8 mouse cellular contexts compared by ENCODE assay signal in the genomic region with DNA sequence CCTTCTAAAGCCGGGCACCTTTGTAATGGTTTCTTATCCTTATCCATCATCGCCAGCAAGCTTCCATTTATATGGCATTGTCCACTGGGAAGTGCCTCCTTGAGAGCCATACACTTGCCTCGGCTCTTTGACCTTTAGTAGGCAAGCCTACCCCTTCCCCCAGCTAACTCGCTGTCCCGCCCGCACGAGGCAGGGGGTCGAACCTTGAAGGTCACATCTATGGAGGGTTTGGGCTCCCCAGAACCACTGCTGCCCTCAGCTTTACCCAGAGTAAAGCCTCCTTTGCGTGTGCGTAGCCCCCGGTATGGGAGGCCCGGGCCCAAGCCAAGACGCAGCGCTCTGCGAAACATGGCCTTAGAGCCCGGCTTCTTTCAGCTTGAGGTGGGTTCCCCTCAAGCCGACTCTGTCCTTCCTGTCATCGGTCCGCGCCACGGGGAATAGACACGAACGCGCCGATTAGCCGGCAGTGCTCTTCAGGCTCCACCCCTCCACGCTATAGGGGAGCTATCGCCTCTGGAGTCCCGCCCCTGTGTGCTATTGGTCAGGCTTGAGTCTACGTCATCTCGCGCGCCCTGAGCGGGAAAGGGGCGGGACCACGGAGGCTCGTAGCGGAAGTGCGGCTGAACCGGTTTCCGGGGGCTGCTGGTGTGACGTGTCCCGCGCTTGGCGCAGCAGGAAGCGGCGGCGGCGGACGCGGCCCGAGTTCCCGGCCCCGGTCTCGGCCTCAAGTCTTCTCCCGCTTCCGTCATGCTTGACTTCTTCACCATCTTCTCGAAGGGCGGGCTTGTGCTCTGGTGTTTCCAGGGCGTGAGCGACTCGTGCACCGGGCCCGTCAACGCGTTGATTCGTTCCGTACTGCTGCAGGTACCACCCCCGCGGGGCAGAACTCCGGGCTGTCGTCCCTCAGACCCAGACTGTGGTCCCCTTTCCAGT. TPM values are rescaled to one million over a fixed set of nuclear protein-coding genes. Genes with fewer than 3 reads are reported as not detected.
DNase-seq lines count a peak whose midpoint lies in the region; ATAC-seq lines count a peak whose summit lies in the region.

Foxred1 (minus strand) TSS at position 514 of the 933 bp plus-strand sequence.

- peak; percentile 97 for ATAC-seq in erythroblast, adult 5-6 weeks (replicated peaks; ENCODE audit: low FRiP score, poor library complexity, severe bottlenecking)
- ATAC-seq in kidney, embryonic 15.5 days (replicated peaks; ENCODE audit: low FRiP score), result peak; percentile 100
- peak; percentile 97 for ATAC-seq in monocyte, adult 5-6 weeks (replicated peaks; ENCODE audit: insufficient number of reproducible peaks, low FRiP score, low TSS enrichment, poor library complexity, severe bottlenecking)

- H3K27me3 ChIP-seq in heart, embryonic 10.5 days (ENCODE audit: insufficient read depth, poor library complexity, severe bottlenecking), result no peaks in the 10 kb centered on the region
- no peaks in the 10 kb centered on the region for H3K27me3 ChIP-seq in kidney, embryonic 15.5 days

- H3K4me1 ChIP-seq in heart, embryonic 10.5 days, result peaks cover 15% of the 10 kb centered on the region
- peaks cover 19% of the 10 kb centered on the region for H3K4me1 ChIP-seq in kidney, embryonic 15.5 days

- H3K4me3 ChIP-seq in heart, embryonic 10.5 days, result peak within 1 kb of the TSS; percentile 83
- peak within 1 kb of the TSS; percentile 93 for H3K4me3 ChIP-seq in kidney, embryonic 15.5 days (replicated peaks)

- H3K9ac ChIP-seq in kidney, embryonic 15.5 days, result peak within 1 kb of the TSS; percentile 91

- peak; percentile 99 for DNase-seq in B cell, adult 2 months
- DNase-seq in brain, adult 2 months (ENCODE audit: low read depth, low spot score), result peak; percentile 100
- DNase-seq in heart, embryonic 10.5 days (ENCODE audit: low spot score), result peak; percentile 99
- DNase-seq in liver, result peak; percentile 99
- peak; percentile 99 for DNase-seq in spleen, postnatal 4 days (ENCODE audit: low spot score in 2 of 2)

- no peaks in the 10 kb centered on the region for H3K9me3 ChIP-seq in heart, embryonic 10.5 days
- H3K9me3 ChIP-seq in kidney, embryonic 15.5 days (replicated peaks), result no peaks in the 10 kb centered on the region

- peak within 1 kb of the TSS; percentile 93 for H3K4me2 ChIP-seq in kidney, embryonic 15.5 days

- H3K27ac ChIP-seq in heart, embryonic 10.5 days, result peak within 1 kb of the TSS; percentile 94
- peak within 1 kb of the TSS; percentile 91 for H3K27ac ChIP-seq in kidney, embryonic 15.5 days

- under 1% methylated on average over 72 of the region's 72 CpGs for WGBS in heart, embryonic 10.5 days
- WGBS in kidney, embryonic 15.5 days, result 1% methylated on average over 72 of the region's 72 CpGs

- H3K36me3 ChIP-seq in heart, embryonic 10.5 days, result peaks cover 64% of the 10 kb centered on the region
- H3K36me3 ChIP-seq in kidney, embryonic 15.5 days, result peaks cover 69% of the 10 kb centered on the region

RNA-seq across cellular contexts. Expression of gene Foxred1, which starts in this region (rescaled TPM):
- total RNA-seq in erythroblast, adult 5-6 weeks (2015; ENCODE audit: low replicate concordance), result 4.8 and 9.0 TPM in 2 replicates
- 7.3 and 10.7 TPM in 2 replicates for total RNA-seq in erythroblast, adult 5-6 weeks (2017; ENCODE audit: low replicate concordance)
- 64.2 and 73.9 TPM in 2 replicates for polyA plus RNA-seq in heart, embryonic 10.5 days (2016; fragmentation: Nextera tagmentation; extraction: Ambion mirVana)
- polyA plus RNA-seq in kidney, embryonic 15.5 days (2015; fragmentation: Nextera tagmentation; extraction: Ambion mirVana), result 47.3 and 50.7 TPM in 2 replicates
- 33.0 to 49.7 TPM (median 42.1 TPM) in 3 replicates for total RNA-seq in monocyte, adult 5-6 weeks (2017)

Comparison
In these comparisons a context has a peak if more than half of its experiments do, and no peak if none do; other contexts are left out.
1. Peak in every context shown above with its lines: DNase-seq, ATAC-seq, H3K4me3 ChIP-seq and H3K27ac ChIP-seq.